Mouse (Mus musculus): Measurements from ENCODE around the gene Noc3l. TPM values are rescaled to one million over a fixed set of nuclear protein-coding genes. Genes with fewer than 3 reads are reported as not detected.

The Noc3l gene
- total and polyA plus RNA-seq, 3 experiments, result 2.4 to 41.9 (median 13.7) TPM

DNA sequence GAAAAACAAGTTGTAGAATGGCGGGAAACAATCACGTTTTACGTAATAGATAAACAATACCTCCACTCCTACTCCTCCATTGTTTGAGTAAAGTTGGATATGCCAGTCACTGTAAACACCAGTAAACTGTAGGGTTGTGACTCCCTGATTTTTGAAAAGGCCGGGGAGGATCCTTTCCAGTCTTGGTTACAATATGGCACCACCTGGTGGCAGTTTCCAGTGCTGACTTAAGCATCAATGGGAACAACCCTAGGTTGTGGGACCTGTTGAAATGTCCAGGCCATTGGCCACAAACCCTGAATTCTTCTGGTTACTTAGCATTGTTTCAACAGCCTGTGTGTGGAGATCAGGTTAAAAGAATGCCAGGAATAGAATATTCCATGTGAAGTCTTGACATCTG lies 43.5 kb downstream of the Noc3l start:
- H3K36me3 ChIP-seq (replicated peaks), result no peaks in the 10 kb centered on the region
- no peaks in the 10 kb centered on the region for H3K9me3 ChIP-seq (replicated peaks)
- TF ChIP-seq TAL1 (conservative IDR thresholded peaks at IDR 0.05; ENCODE audit: low read depth, low read length) (no peak), CTCF (IDR thresholded peaks at IDR 0.05; ENCODE audit: low read depth, low read length) (no peak), GATA1 (IDR thresholded peaks at IDR 0.05; ENCODE audit: borderline replicate concordance, low read length) (no peak), GATA2 (IDR thresholded peaks at IDR 0.05; ENCODE audit: borderline replicate concordance, low read depth, low read length) (no peak), POLR2AphosphoS5 (IDR thresholded peaks at IDR 0.05; ENCODE audit: insufficient replicate concordance, low read depth, low read length) (no peak)
- H3K27me3 ChIP-seq (ENCODE audit: insufficient read depth, low read length), result peaks cover 15% of the 10 kb centered on the region
- H3K4me1 ChIP-seq (ENCODE audit: insufficient read depth, low read depth, low read length), result no peaks in the 10 kb centered on the region
- H3K4me3 ChIP-seq (ENCODE audit: low read depth, low read length), result no peak overlapping the region
- ATAC-seq (ENCODE audit: extremely low read depth, insufficient number of reproducible peaks, low FRiP score, poor library complexity, severe bottlenecking) (no peak), DNase-seq (ENCODE audit: low spot score) (no peak)

DNA sequence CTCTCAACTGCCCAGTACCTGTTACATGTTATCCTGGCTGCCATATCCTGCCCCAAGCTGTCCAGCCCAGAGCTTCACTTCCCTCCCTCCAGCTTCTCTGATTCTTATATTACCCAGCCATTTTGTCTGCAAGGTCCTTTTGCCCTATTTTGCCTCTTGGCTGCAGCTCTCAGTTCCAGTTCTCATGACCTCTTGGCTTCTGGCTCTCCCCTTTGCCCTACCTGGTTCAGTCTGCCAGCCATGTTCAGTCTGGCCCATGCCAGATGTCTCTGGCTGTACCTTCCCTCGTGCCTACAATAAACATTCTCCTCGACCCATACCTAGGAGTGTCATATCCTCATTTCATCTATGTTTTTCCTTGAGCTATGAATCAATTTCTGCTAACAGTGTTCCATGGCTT lies 52.7 kb downstream of the Noc3l start:
- no peaks in the 10 kb centered on the region for H3K4me1 ChIP-seq (ENCODE audit: insufficient read depth, low read depth, low read length)
- H3K36me3 ChIP-seq (replicated peaks), result no peaks in the 10 kb centered on the region
- ATAC-seq (ENCODE audit: extremely low read depth, insufficient number of reproducible peaks, low FRiP score, poor library complexity, severe bottlenecking) (no peak), DNase-seq (ENCODE audit: low spot score) (no peak)
- H3K27me3 ChIP-seq (ENCODE audit: insufficient read depth, low read length), result no peaks in the 10 kb centered on the region; the same call in none of the 2 replicates
- no peaks in the 10 kb centered on the region for H3K9me3 ChIP-seq (replicated peaks)
- no peak overlapping the region for H3K4me3 ChIP-seq (ENCODE audit: low read depth, low read length)
- no peak for TF ChIP-seq TAL1 (conservative IDR thresholded peaks at IDR 0.05; ENCODE audit: low read depth, low read length)
- no peak for TF ChIP-seq CTCF (IDR thresholded peaks at IDR 0.05; ENCODE audit: low read depth, low read length)
- no peak for TF ChIP-seq GATA2 (IDR thresholded peaks at IDR 0.05; ENCODE audit: borderline replicate concordance, low read depth, low read length)
- TF ChIP-seq GATA1 (IDR thresholded peaks at IDR 0.05; ENCODE audit: borderline replicate concordance, low read length), result no peak
- TF ChIP-seq POLR2AphosphoS5 (IDR thresholded peaks at IDR 0.05; ENCODE audit: insufficient replicate concordance, low read depth, low read length), result no peak

DNA sequence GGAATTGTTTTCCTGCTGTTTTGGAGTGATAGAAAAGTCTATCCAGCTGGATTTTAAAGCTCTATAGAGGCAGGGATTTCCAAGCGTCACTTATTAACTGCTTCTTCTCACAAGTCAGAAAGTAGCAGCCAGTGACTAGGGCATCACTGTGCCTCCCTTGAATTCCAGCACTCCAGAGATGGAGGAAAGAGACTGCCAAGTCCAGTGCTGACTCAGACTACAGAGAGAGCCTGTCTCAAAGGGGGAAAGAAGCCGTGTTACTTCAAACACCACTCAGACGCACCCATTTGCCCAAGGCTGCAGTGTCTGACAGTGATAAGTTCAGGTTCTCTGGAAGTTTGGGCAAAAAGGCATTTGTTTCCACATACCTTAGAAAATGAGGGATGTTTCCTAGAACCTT lies 58.6 kb downstream of the Noc3l start:
- Histone ChIP-seq H3K9me3 (replicated peaks) (no peaks in the 10 kb centered on the region), H3K36me3 (replicated peaks) (no peaks in the 10 kb centered on the region), H3K4me3 (ENCODE audit: low read depth, low read length) (no peak overlapping the region), H3K27me3 (ENCODE audit: insufficient read depth, low read length) (no peaks in the 10 kb centered on the region; the same call in 1 of the 2 replicates), H3K4me1 (ENCODE audit: insufficient read depth, low read depth, low read length) (no peaks in the 10 kb centered on the region)
- DNase-seq (ENCODE audit: low spot score) (no peak), ATAC-seq (ENCODE audit: extremely low read depth, insufficient number of reproducible peaks, low FRiP score, poor library complexity, severe bottlenecking) (no peak)
- TF ChIP-seq TAL1 (conservative IDR thresholded peaks at IDR 0.05; ENCODE audit: low read depth, low read length) (no peak), GATA1 (IDR thresholded peaks at IDR 0.05; ENCODE audit: borderline replicate concordance, low read length) (no peak), GATA2 (IDR thresholded peaks at IDR 0.05; ENCODE audit: borderline replicate concordance, low read depth, low read length) (no peak), CTCF (IDR thresholded peaks at IDR 0.05; ENCODE audit: low read depth, low read length) (no peak), POLR2AphosphoS5 (IDR thresholded peaks at IDR 0.05; ENCODE audit: insufficient replicate concordance, low read depth, low read length) (no peak)

DNA sequence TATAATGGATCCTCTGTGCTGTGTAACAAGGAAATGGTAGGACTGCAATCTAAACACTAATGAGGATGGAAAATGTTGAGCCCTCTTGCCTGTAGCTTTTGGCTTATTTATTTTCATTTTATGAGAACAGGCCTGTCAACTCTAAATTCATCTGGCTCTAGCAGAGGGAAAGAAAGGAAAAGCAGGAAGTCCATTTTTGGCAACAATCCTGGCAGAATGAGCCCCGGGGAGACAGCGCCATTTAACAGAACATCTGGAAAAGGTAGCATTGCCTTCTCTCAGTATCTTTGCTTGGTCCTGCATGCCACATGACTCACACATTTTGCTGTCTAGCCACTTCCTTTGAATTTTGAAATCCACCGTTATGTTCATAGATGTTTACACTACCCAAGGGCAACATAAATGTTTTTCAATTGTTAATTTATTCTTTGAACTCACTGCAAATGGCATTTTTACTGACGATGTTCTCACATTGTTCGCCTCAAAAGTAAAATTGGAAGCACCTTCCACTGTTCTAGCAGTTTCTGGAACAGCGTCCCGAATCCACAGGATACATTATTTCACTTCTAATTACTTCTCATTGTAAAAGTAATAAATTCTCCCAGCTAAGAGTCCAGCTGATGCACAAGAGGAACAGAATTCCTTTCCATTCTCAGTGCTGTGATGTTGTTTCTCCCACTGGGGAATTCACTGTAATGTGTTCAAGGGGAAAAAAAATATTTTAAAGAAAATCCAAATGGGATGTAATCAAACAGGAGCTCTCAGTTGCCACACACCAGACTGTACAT lies 60.2 kb downstream of the Noc3l start:
- H3K36me3 ChIP-seq (replicated peaks), result no peaks in the 10 kb centered on the region
- H3K9me3 ChIP-seq (replicated peaks), result no peaks in the 10 kb centered on the region
- ATAC-seq (ENCODE audit: extremely low read depth, insufficient number of reproducible peaks, low FRiP score, poor library complexity, severe bottlenecking) (no peak), DNase-seq (ENCODE audit: low spot score) (no peak)
- no peaks in the 10 kb centered on the region; the same call in 1 of the 2 replicates for H3K27me3 ChIP-seq (ENCODE audit: insufficient read depth, low read length)
- TF ChIP-seq CTCF (IDR thresholded peaks at IDR 0.05; ENCODE audit: low read depth, low read length) (no peak), POLR2AphosphoS5 (IDR thresholded peaks at IDR 0.05; ENCODE audit: insufficient replicate concordance, low read depth, low read length) (no peak), GATA1 (IDR thresholded peaks at IDR 0.05; ENCODE audit: borderline replicate concordance, low read length) (no peak), GATA2 (IDR thresholded peaks at IDR 0.05; ENCODE audit: borderline replicate concordance, low read depth, low read length) (no peak)
- no peaks in the 10 kb centered on the region for H3K4me1 ChIP-seq (ENCODE audit: insufficient read depth, low read depth, low read length)
- H3K4me3 ChIP-seq (ENCODE audit: low read depth, low read length), result no peak overlapping the region

DNA sequence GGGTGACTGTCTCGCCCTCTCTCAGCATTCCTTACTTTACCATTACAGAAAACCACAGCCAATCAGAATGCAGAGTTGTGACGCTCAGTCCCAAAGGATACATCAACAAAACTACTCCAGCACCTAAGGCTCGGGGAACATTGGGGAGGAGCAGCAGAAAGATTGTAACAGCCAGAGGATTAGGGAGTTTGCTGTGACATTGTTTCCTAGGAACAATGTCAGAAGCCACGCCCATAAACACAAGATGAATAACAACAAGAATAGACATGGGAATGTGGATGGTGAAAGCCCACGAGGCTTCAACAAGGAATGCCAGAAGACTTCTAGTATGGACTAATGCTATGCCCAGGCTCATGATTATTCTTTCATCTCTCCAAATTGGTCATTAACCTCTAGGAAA lies 61.0 kb downstream of the Noc3l start:
- no peak overlapping the region for H3K4me3 ChIP-seq (ENCODE audit: low read depth, low read length)
- no peaks in the 10 kb centered on the region; the same call in 1 of the 2 replicates for H3K27me3 ChIP-seq (ENCODE audit: insufficient read depth, low read length)
- no peak for ATAC-seq (ENCODE audit: extremely low read depth, insufficient number of reproducible peaks, low FRiP score, poor library complexity, severe bottlenecking)
- no peaks in the 10 kb centered on the region for H3K36me3 ChIP-seq (replicated peaks)
- no peak for DNase-seq (ENCODE audit: low spot score)
- no peaks in the 10 kb centered on the region for H3K4me1 ChIP-seq (ENCODE audit: insufficient read depth, low read depth, low read length)
- H3K9me3 ChIP-seq (replicated peaks), result no peaks in the 10 kb centered on the region
- TF ChIP-seq TAL1 (conservative IDR thresholded peaks at IDR 0.05; ENCODE audit: low read depth, low read length), result no peak
- no peak for TF ChIP-seq POLR2AphosphoS5 (IDR thresholded peaks at IDR 0.05; ENCODE audit: insufficient replicate concordance, low read depth, low read length)
- no peak for TF ChIP-seq GATA2 (IDR thresholded peaks at IDR 0.05; ENCODE audit: borderline replicate concordance, low read depth, low read length)
- no peak for TF ChIP-seq CTCF (IDR thresholded peaks at IDR 0.05; ENCODE audit: low read depth, low read length)
- no peak for TF ChIP-seq GATA1 (IDR thresholded peaks at IDR 0.05; ENCODE audit: borderline replicate concordance, low read length)

DNA sequence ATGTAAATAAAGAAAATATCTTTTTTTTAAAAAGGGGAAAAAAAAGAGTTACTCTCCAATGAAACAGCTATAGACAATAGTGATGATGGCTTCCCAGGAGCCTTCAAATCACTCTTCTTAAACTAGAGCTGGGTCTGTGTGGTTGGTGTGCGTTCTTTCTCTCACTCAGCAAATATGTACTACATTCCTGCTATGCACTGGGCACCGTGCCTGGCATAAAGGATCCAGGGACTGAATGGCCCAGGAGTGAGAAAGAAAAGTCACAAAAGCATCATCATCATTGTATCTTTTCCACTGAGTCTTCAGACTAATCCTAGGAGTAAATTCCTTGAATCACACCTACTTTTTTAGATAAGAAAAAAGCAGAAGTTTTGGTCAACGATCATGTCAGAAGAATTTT lies 61.9 kb downstream of the Noc3l start:
- H3K36me3 ChIP-seq (replicated peaks), result no peaks in the 10 kb centered on the region
- H3K9me3 ChIP-seq (replicated peaks), result no peaks in the 10 kb centered on the region
- H3K4me1 ChIP-seq (ENCODE audit: insufficient read depth, low read depth, low read length), result no peaks in the 10 kb centered on the region
- H3K4me3 ChIP-seq (ENCODE audit: low read depth, low read length), result no peak overlapping the region
- ATAC-seq (ENCODE audit: extremely low read depth, insufficient number of reproducible peaks, low FRiP score, poor library complexity, severe bottlenecking), result no peak
- H3K27me3 ChIP-seq (ENCODE audit: insufficient read depth, low read length), result no peaks in the 10 kb centered on the region; the same call in 1 of the 2 replicates
- TF ChIP-seq TAL1 (conservative IDR thresholded peaks at IDR 0.05; ENCODE audit: low read depth, low read length), result no peak
- DNase-seq (ENCODE audit: low spot score), result no peak

Measured in G1E (cell line).